Mouse (Mus musculus): ENCODE measurements around the gene Bach2. TPM values are rescaled to one million over a fixed set of nuclear protein-coding genes. Genes with fewer than 3 reads are reported as not detected.

Gene Bach2
- polyA plus RNA-seq, 2 experiments, result 0.45 to 0.67 TPM

GRCm38 (mm10) chr4:32530921-32531846 is 292.6 kb downstream of the Bach2 start:
- DNase-seq (ENCODE audit: low read depth in 3 of 3, low spot score in 3 of 3) (no peak), ATAC-seq (ENCODE audit: insufficient read depth) (no peak)
- H3K27me3 ChIP-seq (ENCODE audit: control insufficient read depth, insufficient read depth, low read length), result no peaks in the 10 kb centered on the region
- H3K4me3 ChIP-seq (ENCODE audit: insufficient read depth in 1 of 2, low read depth in 2 of 2, low read length in 2 of 2), result no peak overlapping the region
- no peaks in the 10 kb centered on the region for H3K9me3 ChIP-seq (ENCODE audit: control insufficient read depth, low read length)
- H3K27ac ChIP-seq, result no peak overlapping the region
- H3K4me2 ChIP-seq (ENCODE audit: low read depth), result 0 out of 2 replicates have a peak overlapping the region, but pooled peaks have one; percentile 6
- no peaks in the 10 kb centered on the region for H3K36me3 ChIP-seq (replicated peaks; ENCODE audit: control insufficient read depth, insufficient read depth, low read depth)
- no peak overlapping the region for H3K9ac ChIP-seq (replicated peaks)
- 54% methylated on average over 28 of the region's 28 CpGs for WGBS (ENCODE audit: insufficient replicate concordance)
- TF ChIP-seq CTCF (IDR thresholded peaks at IDR 0.05; ENCODE audit: low read depth) (no peak), EP300 (IDR thresholded peaks at IDR 0.05; ENCODE audit: low read depth) (no peak)
- H3K4me1 ChIP-seq (replicated peaks; ENCODE audit: control insufficient read depth in 2 of 2, insufficient read depth in 2 of 2, low read length in 1 of 2), result 0 out of 4 replicates have a peak, but pooled peaks cover 0 to 2% of the 10 kb centered on the region in 2 experiments

GRCm38 (mm10) chr4:32532079-32532478 is 293.5 kb downstream of the Bach2 start:
- no peaks in the 10 kb centered on the region for H3K9me3 ChIP-seq (ENCODE audit: control insufficient read depth, low read length)
- no peaks in the 10 kb centered on the region for H3K27me3 ChIP-seq (ENCODE audit: control insufficient read depth, insufficient read depth, low read length)
- H3K4me1 ChIP-seq (replicated peaks; ENCODE audit: control insufficient read depth in 2 of 2, insufficient read depth in 2 of 2, low read length in 1 of 2), result 0 out of 4 replicates have a peak, but pooled peaks cover 0 to 2% of the 10 kb centered on the region in 2 experiments
- H3K4me2 ChIP-seq (ENCODE audit: low read depth), result no peak overlapping the region
- H3K36me3 ChIP-seq (replicated peaks; ENCODE audit: control insufficient read depth, insufficient read depth, low read depth), result no peaks in the 10 kb centered on the region
- no peak for ATAC-seq (ENCODE audit: insufficient read depth)
- TF ChIP-seq EP300 (IDR thresholded peaks at IDR 0.05; ENCODE audit: low read depth), result no peak
- TF ChIP-seq CTCF (IDR thresholded peaks at IDR 0.05; ENCODE audit: low read depth), result no peak
- no peak overlapping the region for H3K9ac ChIP-seq (replicated peaks)
- 62% methylated on average over 8 of the region's 8 CpGs for WGBS (ENCODE audit: insufficient replicate concordance)
- no peak for DNase-seq (ENCODE audit: low read depth in 3 of 3, low spot score in 3 of 3)
- no peak overlapping the region for H3K27ac ChIP-seq
- no peak overlapping the region for H3K4me3 ChIP-seq (ENCODE audit: insufficient read depth in 1 of 2, low read depth in 2 of 2, low read length in 2 of 2)

GRCm38 (mm10) chr4:32533735-32534134 is 295.1 kb downstream of the Bach2 start:
- Histone ChIP-seq H3K9ac (replicated peaks) (no peak overlapping the region), H3K27me3 (ENCODE audit: control insufficient read depth, insufficient read depth, low read length) (no peaks in the 10 kb centered on the region), H3K27ac (no peak overlapping the region), H3K36me3 (replicated peaks; ENCODE audit: control insufficient read depth, insufficient read depth, low read depth) (no peaks in the 10 kb centered on the region), H3K4me2 (ENCODE audit: low read depth) (no peak overlapping the region), H3K9me3 (ENCODE audit: control insufficient read depth, low read length) (no peaks in the 10 kb centered on the region), H3K4me3 (ENCODE audit: insufficient read depth in 1 of 2, low read depth in 2 of 2, low read length in 2 of 2) (no peak overlapping the region), H3K4me1 (replicated peaks; ENCODE audit: control insufficient read depth in 2 of 2, insufficient read depth in 2 of 2, low read length in 1 of 2) (peaks cover 0 to 7% of the 10 kb centered on the region in 2 experiments; a peak in 2 of 4 replicates)
- TF ChIP-seq EP300 (IDR thresholded peaks at IDR 0.05; ENCODE audit: low read depth) (no peak), CTCF (IDR thresholded peaks at IDR 0.05; ENCODE audit: low read depth) (no peak)
- no peak for DNase-seq (ENCODE audit: low read depth in 3 of 3, low spot score in 3 of 3)
- 33% methylated on average over 7 of the region's 7 CpGs for WGBS (ENCODE audit: insufficient replicate concordance)
- ATAC-seq (ENCODE audit: insufficient read depth), result no peak

GRCm38 (mm10) chr4:32535626-32536025 is 297.0 kb downstream of the Bach2 start:
- Histone ChIP-seq H3K4me1 (replicated peaks; ENCODE audit: control insufficient read depth in 2 of 2, insufficient read depth in 2 of 2, low read length in 1 of 2) (peaks cover 0 to 8% of the 10 kb centered on the region in 2 experiments; a peak in 2 of 4 replicates), H3K36me3 (replicated peaks; ENCODE audit: control insufficient read depth, insufficient read depth, low read depth) (no peaks in the 10 kb centered on the region), H3K4me2 (ENCODE audit: low read depth) (no peak overlapping the region), H3K27me3 (ENCODE audit: control insufficient read depth, insufficient read depth, low read length) (no peaks in the 10 kb centered on the region), H3K27ac (no peak overlapping the region), H3K4me3 (ENCODE audit: insufficient read depth in 1 of 2, low read depth in 2 of 2, low read length in 2 of 2) (no peak overlapping the region), H3K9me3 (ENCODE audit: control insufficient read depth, low read length) (no peaks in the 10 kb centered on the region), H3K9ac (replicated peaks) (no peak overlapping the region)
- ATAC-seq (ENCODE audit: insufficient read depth), result no peak
- TF ChIP-seq EP300 (IDR thresholded peaks at IDR 0.05; ENCODE audit: low read depth) (no peak), CTCF (IDR thresholded peaks at IDR 0.05; ENCODE audit: low read depth) (no peak)
- WGBS (ENCODE audit: insufficient replicate concordance), result 68% methylated on average over 7 of the region's 7 CpGs
- DNase-seq (ENCODE audit: low read depth in 3 of 3, low spot score in 3 of 3), result no peak

GRCm38 (mm10) chr4:32536870-32537508 is 298.4 kb downstream of the Bach2 start:
- no peak overlapping the region for H3K9ac ChIP-seq (replicated peaks)
- ATAC-seq (ENCODE audit: insufficient read depth) (no peak), DNase-seq (ENCODE audit: low read depth in 3 of 3, low spot score in 3 of 3) (no peak)
- 57% methylated on average over 8 of the region's 8 CpGs for WGBS (ENCODE audit: insufficient replicate concordance)
- no peak overlapping the region for H3K27ac ChIP-seq
- no peaks in the 10 kb centered on the region for H3K27me3 ChIP-seq (ENCODE audit: control insufficient read depth, insufficient read depth, low read length)
- H3K9me3 ChIP-seq (ENCODE audit: control insufficient read depth, low read length), result no peaks in the 10 kb centered on the region
- peaks cover 0 to 6% of the 10 kb centered on the region in 2 experiments; a peak in 2 of 4 replicates for H3K4me1 ChIP-seq (replicated peaks; ENCODE audit: control insufficient read depth in 2 of 2, insufficient read depth in 2 of 2, low read length in 1 of 2)
- no peaks in the 10 kb centered on the region for H3K36me3 ChIP-seq (replicated peaks; ENCODE audit: control insufficient read depth, insufficient read depth, low read depth)
- TF ChIP-seq EP300 (IDR thresholded peaks at IDR 0.05; ENCODE audit: low read depth) (no peak), CTCF (IDR thresholded peaks at IDR 0.05; ENCODE audit: low read depth) (0 out of 2 replicates have a peak, but pooled peaks have one; percentile 6)
- H3K4me2 ChIP-seq (ENCODE audit: low read depth), result no peak overlapping the region
- H3K4me3 ChIP-seq (ENCODE audit: insufficient read depth in 1 of 2, low read depth in 2 of 2, low read length in 2 of 2), result no peak overlapping the region
